Mouse (Mus musculus): ENCODE results near the gene Gm6657. TPM values are rescaled to one million over a fixed set of nuclear protein-coding genes. Genes with fewer than 3 reads are reported as not detected.

Gm6657 gene
- total RNA-seq (2023): not detected in 2 replicates

DNA sequence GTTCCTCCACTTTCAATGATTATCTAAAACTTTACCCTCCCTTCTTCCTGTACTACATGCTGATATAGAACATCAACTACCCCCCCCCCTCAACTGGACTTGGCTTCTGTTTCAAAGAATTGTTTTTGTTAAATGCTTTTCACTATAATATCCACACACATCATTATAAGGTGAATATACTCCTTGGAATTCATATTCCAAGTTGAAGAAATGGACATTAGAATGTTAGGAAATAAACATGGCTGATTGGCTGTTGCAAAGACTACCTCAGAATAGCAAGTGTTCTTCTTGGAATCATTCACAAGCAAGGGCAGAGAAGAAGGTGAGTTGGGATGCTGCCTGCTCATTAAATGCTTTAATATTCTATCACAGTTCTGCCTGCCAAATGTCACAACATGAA is at the start of gene Gm6657:
Gene Gm6657 (plus strand): TSS at position 301 of the 400 bp plus-strand sequence.

DNA sequence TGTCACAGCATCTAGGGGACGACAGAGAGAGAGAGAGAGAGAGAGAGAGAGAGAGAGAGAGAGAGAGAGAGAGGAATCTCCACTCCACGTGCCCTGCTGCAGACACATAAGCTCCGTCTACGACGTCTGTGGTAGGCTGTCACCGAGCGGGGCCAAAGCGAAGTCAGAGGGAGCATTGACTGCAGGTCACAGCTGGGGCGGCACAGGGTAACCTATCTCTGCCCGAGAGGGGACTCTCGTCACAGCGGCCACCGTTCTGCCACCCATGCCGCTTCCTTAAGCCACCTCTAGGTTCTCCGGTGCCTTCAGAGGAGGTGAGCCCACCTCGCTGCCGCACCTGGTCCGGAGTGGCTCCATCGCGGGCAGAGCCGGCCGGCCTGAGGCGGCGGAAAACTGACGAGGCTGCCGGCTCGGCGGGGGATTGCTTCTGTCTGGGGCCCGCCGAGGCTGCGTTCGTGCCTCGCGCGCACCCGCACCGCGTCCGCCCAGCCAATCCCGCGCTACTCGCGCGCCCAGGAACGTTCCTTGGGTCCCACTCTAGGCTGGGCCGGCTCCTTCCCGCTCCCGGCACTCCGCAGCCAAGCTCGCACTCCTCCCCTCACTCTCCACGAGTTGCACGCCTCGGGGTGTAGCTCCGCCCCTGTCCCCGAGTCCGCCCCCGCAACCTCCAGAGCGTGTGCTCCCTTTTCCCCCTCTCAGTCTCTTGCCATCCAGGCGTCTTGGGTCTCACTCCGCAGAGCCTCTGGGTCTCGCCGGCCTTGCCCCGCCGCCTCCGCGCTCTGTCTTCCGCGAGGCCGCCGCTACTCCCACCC is 31.9 kb downstream of the Gm6657 start, which contains the start of gene Gphn:
Gene Gphn (plus strand): TSS at position 673 of the 812 bp plus-strand sequence.

Other genes starting within 250 kb of the Gm6657 start
- 12.0 and 13.6 TPM in 2 replicates for gene Gphn, start 32.1 kb downstream of the Gm6657 start, total RNA-seq (2023)

All from neutrophil, adult 65 days (primary cell).